Mouse (Mus musculus) C2C12 (cell line): ENCODE measurements at regions not wholly inside any gene's neighbourhood (a gene's known extent, or its start where the extent isn't known, plus 50 kb on each side); places are given as distances from the start of the nearest gene placed in this dataset.

Source experiments
- CEBPB ChIP-seq: IDR thresholded peaks from one replicate; pipeline ENCODE4 v1.6.1; 2011; ENCODE audit warnings: low read depth, mild to moderate bottlenecking, control low read depth, moderate library complexity
- CTCF ChIP-seq: IDR thresholded peaks from one replicate; pipeline ENCODE4 v1.5.1; 2011; ENCODE audit not compliant: control insufficient read depth, insufficient read depth, insufficient read length
- FOSL1 ChIP-seq: IDR thresholded peaks from one replicate; pipeline ENCODE4 v1.8.0; 2011; ENCODE audit warnings: mild to moderate bottlenecking, low read length; ENCODE audit not compliant: poor library complexity, insufficient read depth, severe bottlenecking
- MAX ChIP-seq: IDR thresholded peaks from one replicate; pipeline ENCODE4 v1.6.1; 2011; ENCODE audit warnings: mild to moderate bottlenecking, control low read depth
- MYOD1 ChIP-seq: IDR thresholded peaks from one replicate; pipeline ENCODE4 v1.6.1; 2011; ENCODE audit warnings: low read depth; ENCODE audit not compliant: control insufficient read depth, insufficient read length
- MYOG ChIP-seq: IDR thresholded peaks from one replicate; pipeline ENCODE4 v1.6.1; 2011; ENCODE audit not compliant: control insufficient read depth, insufficient read length; ENCODE audit errors: extremely low read depth
- USF1 ChIP-seq: IDR thresholded peaks from one replicate; pipeline ENCODE4 v1.6.1; 2011; ENCODE audit warnings: low read depth, mild to moderate bottlenecking, control low read depth, moderate library complexity

DNA sequence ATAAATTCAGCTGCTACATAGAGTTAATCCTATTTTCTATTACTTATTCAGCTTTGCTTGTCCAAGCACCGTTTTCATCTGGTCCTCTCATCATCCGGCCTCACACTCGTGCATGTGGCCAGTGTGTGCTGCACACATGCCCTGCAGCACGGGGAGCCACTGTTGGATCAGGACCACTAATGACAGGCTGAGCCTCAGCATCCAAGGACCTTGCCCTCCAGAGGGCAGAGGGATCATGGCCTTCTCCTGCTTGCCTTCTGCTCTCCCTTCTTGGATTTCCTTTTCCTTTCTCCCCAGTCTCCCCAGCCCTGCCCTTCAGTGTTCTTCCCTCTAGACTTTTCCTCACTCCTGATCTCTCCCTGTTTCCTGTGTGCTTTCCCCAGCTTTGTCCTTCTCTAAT is 776.1 kb upstream of the Car8 start:
- TF ChIP-seq CTCF (no peak), USF1 (no peak), MAX (no peak), CEBPB (no peak), MYOD1 (no peak), MYOG (no peak), FOSL1 (no peak)
